13 mouse cellular contexts compared by ENCODE assay signal in the genomic region with DNA sequence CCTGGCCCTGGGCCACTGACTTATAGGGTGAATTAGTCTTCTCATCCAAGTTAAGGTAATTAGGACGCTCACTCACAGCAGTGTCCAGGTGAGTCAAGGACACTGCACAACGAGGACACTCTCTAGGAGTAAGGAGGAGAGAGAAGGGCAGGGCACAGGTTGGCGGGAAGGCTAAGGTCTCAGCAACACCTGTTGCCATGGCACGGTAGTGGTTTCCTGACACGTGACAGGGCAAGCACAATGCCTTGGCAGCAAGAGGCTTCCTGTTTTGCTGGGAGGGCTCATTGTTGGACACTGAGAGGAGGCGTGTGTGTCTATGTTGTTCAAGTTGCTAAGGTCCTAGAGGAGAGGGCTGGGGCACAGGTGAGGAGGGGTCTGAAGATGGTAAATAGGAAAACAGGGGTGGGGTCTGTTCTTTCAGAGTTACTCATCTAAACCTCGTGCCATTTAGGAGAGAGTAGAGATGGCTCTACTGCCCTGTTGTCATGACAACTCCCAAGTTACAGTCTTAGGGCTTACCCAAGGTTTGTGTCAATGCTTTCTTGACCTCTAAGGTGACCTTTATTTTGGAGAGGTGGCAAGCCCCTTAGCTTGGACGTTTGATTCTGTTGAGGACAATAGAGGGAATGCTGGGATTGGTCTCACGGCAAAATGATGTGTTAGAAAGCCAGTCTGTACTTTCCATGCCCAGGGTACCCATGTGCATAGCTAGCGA. TPM values are rescaled to one million over a fixed set of nuclear protein-coding genes. Genes with fewer than 3 reads are reported as not detected.
DNase-seq lines count a peak whose midpoint lies in the region; ATAC-seq and TF ChIP-seq lines count a peak whose summit lies in the region.
"Had no signal": no experiment of that assay in that cellular context is flagged by ENCODE, and none has a peak within 500 bp of the region (broad histone marks: within the 10 kb centered on the region; RNA-seq: fewer than 3 reads in every experiment).

No protein-coding gene starts in this region.

- H3K4me2 ChIP-seq in forebrain, embryonic 11.5 days (ENCODE audit: low read depth, low read length, severe bottlenecking) = no peak overlapping the region

- peaks cover 11% of the 10 kb centered on the region for H3K9me3 ChIP-seq in megakaryocyte, embryonic 14.5 days
- no peaks in the 10 kb centered on the region for H3K9me3 ChIP-seq in forebrain, embryonic 11.5 days (ENCODE audit: control insufficient read depth, low read length)

- no peaks in the 10 kb centered on the region for H3K36me3 ChIP-seq in kidney, adult 2 months (ENCODE audit: control insufficient read depth, insufficient read depth, low read length)
- no peaks in the 10 kb centered on the region for H3K36me3 ChIP-seq in megakaryocyte, embryonic 14.5 days (replicated peaks; ENCODE audit: low read length)
- H3K36me3 ChIP-seq in forebrain, embryonic 11.5 days (ENCODE audit: control insufficient read depth, insufficient read depth, low read length) = no peaks in the 10 kb centered on the region

- TF ChIP-seq POLR2A in kidney, adult 2 months (IDR thresholded peaks at IDR 0.05; ENCODE audit: low read depth, low read length) = no peak

- no peak for TF ChIP-seq CTCF in kidney, adult 2 months (conservative IDR thresholded peaks at IDR 0.05; ENCODE audit: insufficient read depth, insufficient read length, low read depth, low read length)

- 70% methylated on average over 10 of the region's 10 CpGs for WGBS in kidney, adult 2 months
- WGBS in forebrain, embryonic 11.5 days = 77% methylated on average over 10 of the region's 10 CpGs

- no peak for ATAC-seq in forebrain, embryonic 11.5 days (replicated peaks; ENCODE audit: low FRiP score)

- no peak overlapping the region for H3K27ac ChIP-seq in kidney, adult 2 months (ENCODE audit: insufficient read depth, low read depth, low read length)
- H3K27ac ChIP-seq in forebrain, embryonic 11.5 days (ENCODE audit: low read depth, low read length) = no peak overlapping the region

- H3K4me1 ChIP-seq in kidney, adult 2 months (ENCODE audit: control insufficient read depth, insufficient read depth, low read length) = no peaks in the 10 kb centered on the region
- peaks cover 3% of the 10 kb centered on the region; the same call in 1 of the 2 replicates for H3K4me1 ChIP-seq in megakaryocyte, embryonic 14.5 days
- no peaks in the 10 kb centered on the region for H3K4me1 ChIP-seq in forebrain, embryonic 11.5 days (replicated peaks; ENCODE audit: control insufficient read depth, insufficient read depth, low read length)

- no peaks in the 10 kb centered on the region for H3K27me3 ChIP-seq in kidney, adult 2 months (replicated peaks; ENCODE audit: control insufficient read depth, insufficient read depth, low read length)
- peaks cover 39% of the 10 kb centered on the region for H3K27me3 ChIP-seq in megakaryocyte, embryonic 14.5 days (replicated peaks)
- H3K27me3 ChIP-seq in forebrain, embryonic 11.5 days (ENCODE audit: control insufficient read depth, insufficient read depth, low read length) = no peaks in the 10 kb centered on the region

- H3K4me3 ChIP-seq in kidney, adult 2 months (ENCODE audit: insufficient read depth, low read depth, low read length) = no peak overlapping the region
- H3K4me3 ChIP-seq in megakaryocyte, embryonic 14.5 days (replicated peaks) = peak overlapping the region; percentile 35
- H3K4me3 ChIP-seq in forebrain, embryonic 11.5 days (ENCODE audit: low read depth, low read length) = no peak overlapping the region

- H3K9ac ChIP-seq in forebrain, embryonic 11.5 days (ENCODE audit: low read length) = no peak overlapping the region

- peak; percentile 19 for DNase-seq in kidney, adult 2 months
- DNase-seq in kidney, postnatal 14 days = no peak
- peak; percentile 52 for DNase-seq in ZHBTc4 (ENCODE audit: low read depth, low spot score)
- DNase-seq in thymus, postnatal 14 days = peak; percentile 84
- DNase-seq in cerebellum, postnatal 10 days = no peak
- DNase-seq in forebrain, embryonic 11.5 days (ENCODE audit: low spot score) = no peak
- no peak for DNase-seq in yolk sac, embryonic 10.5 days (ENCODE audit: low spot score)
- DNase-seq: adrenal gland, postnatal 10 days; cerebellum, adult 9-10 months; gastrocnemius, postnatal 10 days; kidney, postnatal 25 days; left cerebral cortex, postnatal 4 days had no signal

RNA-seq across cellular contexts. Expression of a gene that starts 8.3 kb away (rescaled TPM):
- polyA plus RNA-seq in kidney, adult 2 months (2012; rRNA removed) = 1.1 and 11.2 TPM in 2 replicates
- not detected in 2 replicates for polyA plus RNA-seq in megakaryocyte, embryonic 14.5 days (2012; ENCODE audit: insufficient read depth, low replicate concordance)
- polyA plus RNA-seq in forebrain, embryonic 11.5 days (2014; fragmentation: Nextera tagmentation; extraction: Ambion mirVana) = 0.31 TPM in 1 of 2 replicates, not detected in the other

Comparison
In these comparisons a context has a peak if more than half of its experiments do, and no peak if none do; other contexts are left out.
1. DNase-seq: peak in kidney, adult 2 months (single experiment), ZHBTc4 (single experiment) and thymus, postnatal 14 days (single experiment); none in kidney, postnatal 14 days (single experiment), cerebellum, postnatal 10 days (0 of 2), forebrain, embryonic 11.5 days (single experiment) and yolk sac, embryonic 10.5 days (single experiment).